Mouse (Mus musculus) cerebellum, adult 9-11 months (tissue): ENCODE measurements around the gene Lrrc8c.
A peak's percentile ranks its signal among the peaks of the same experiment; 100 is the strongest.

Experiments used
- DNase-seq: peaks from one replicate; pipeline ENCODE4 v3.0.0; 2022

Lrrc8c gene

GRCm38 (mm10) chr5:105644195-105644594, 125.0 kb downstream of the Lrrc8c start:
- DNase-seq, result no peak

GRCm38 (mm10) chr5:105647094-105647493, 127.9 kb downstream of the Lrrc8c start:
- DNase-seq, result no peak

- no peak for DNase-seq
Observed at GRCm38 (mm10) chr5:105648648-105649287, 129.6 kb downstream of the Lrrc8c start.

GRCm38 (mm10) chr5:105649514-105650001, 130.4 kb downstream of the Lrrc8c start:
- DNase-seq, result no peak

GRCm38 (mm10) chr5:105650728-105651479, 131.7 kb downstream of the Lrrc8c start:
- no peak for DNase-seq

GRCm38 (mm10) chr5:105651561-105651991, 132.4 kb downstream of the Lrrc8c start:
- no peak for DNase-seq

- peak; percentile 61 for DNase-seq
Observed at GRCm38 (mm10) chr5:105654237-105655063, 135.3 kb downstream of the Lrrc8c start.

- DNase-seq, result no peak
Observed at GRCm38 (mm10) chr5:105655100-105655734, 136.0 kb downstream of the Lrrc8c start.

- DNase-seq, result no peak
Observed at GRCm38 (mm10) chr5:105661894-105662293, 142.7 kb downstream of the Lrrc8c start.
